ENCODE assay signal across 10 mouse cellular contexts in genomic region chr4:152343296-152343695, GRCm38 (mm10). TPM values are rescaled to one million over a fixed set of nuclear protein-coding genes. Genes with fewer than 3 reads are reported as not detected.
DNase-seq lines count a peak whose midpoint lies in the region; ATAC-seq and TF ChIP-seq lines count a peak whose summit lies in the region.
"Had no signal": no experiment of that assay in that cellular context is flagged by ENCODE, and none has a peak within 500 bp of the region (broad histone marks: within the 10 kb centered on the region; RNA-seq: fewer than 3 reads in every experiment).

No protein-coding gene starts in this region.

- no peaks in the 10 kb centered on the region for H3K36me3 ChIP-seq in liver, adult 2 months (ENCODE audit: control insufficient read depth, insufficient read depth, low read length)
- no peaks in the 10 kb centered on the region for H3K36me3 ChIP-seq in liver, embryonic 11.5 days (ENCODE audit: control insufficient read depth, insufficient read depth, low read length)

- H3K4me3 ChIP-seq in liver, adult 2 months (ENCODE audit: insufficient read depth, low read depth, low read length), result no peak overlapping the region
- H3K4me3 ChIP-seq in liver, embryonic 11.5 days (ENCODE audit: low read depth, low read length), result no peak overlapping the region

- H3K9ac ChIP-seq in liver, adult 2 months (ENCODE audit: low read depth, low read length), result no peak overlapping the region
- H3K9ac ChIP-seq in liver, embryonic 11.5 days (ENCODE audit: low read depth, low read length), result no peak overlapping the region

- peaks cover 9% of the 10 kb centered on the region for H3K27me3 ChIP-seq in liver, adult 2 months (ENCODE audit: control insufficient read depth, insufficient read depth, low read length)
- peaks cover 34% of the 10 kb centered on the region for H3K27me3 ChIP-seq in liver, embryonic 11.5 days (replicated peaks; ENCODE audit: control insufficient read depth, insufficient read depth, low read length)

- WGBS in liver, adult 2 months, result 25% methylated on average over 5 of the region's 5 CpGs
- whole genome bisulfite sequencing in liver, embryonic 11.5 days, result 6% methylated on average over 5 of the region's 5 CpGs

- peak; percentile 66 for TF ChIP-seq CTCF in liver, adult 2 months (IDR thresholded peaks at IDR 0.05; ENCODE audit: low read depth, low read length)

- no peaks in the 10 kb centered on the region for H3K4me1 ChIP-seq in liver, adult 2 months (ENCODE audit: control insufficient read depth, insufficient read depth, low read length)
- H3K4me1 ChIP-seq in liver, embryonic 11.5 days (replicated peaks; ENCODE audit: control insufficient read depth, insufficient read depth, low read length), result peaks cover 20% of the 10 kb centered on the region

- H3K9me3 ChIP-seq in liver, embryonic 11.5 days (ENCODE audit: control insufficient read depth, low read length), result no peaks in the 10 kb centered on the region

- H3K27ac ChIP-seq in liver, adult 2 months (replicated peaks; ENCODE audit: insufficient read depth, low read depth, low read length), result no peak overlapping the region
- H3K27ac ChIP-seq in liver, embryonic 11.5 days (ENCODE audit: low read depth, low read length), result no peak overlapping the region

- ATAC-seq in liver, embryonic 11.5 days (replicated peaks; ENCODE audit: low FRiP score), result no peak
- ATAC-seq in common myeloid progenitor, adult 5-6 weeks (replicated peaks; ENCODE audit: low read depth, poor library complexity, severe bottlenecking), result peak; percentile 51
- ATAC-seq in megakaryocyte, adult 5-6 weeks (ENCODE audit: poor library complexity, severe bottlenecking), result peak; percentile 43

- DNase-seq in adrenal gland, postnatal 10 days, result peak; percentile 48
- no peak for DNase-seq in adrenal gland, adult 8-10 months
- DNase-seq in liver, adult 2 months (ENCODE audit: extremely low read depth, low read depth, low spot score), result no peak
- no peak for DNase-seq in liver, embryonic 11.5 days (ENCODE audit: low spot score)
- no peak for DNase-seq in layer of hippocampus, adult 9-10 months (ENCODE audit: low spot score)
- DNase-seq in right cerebral cortex, postnatal 25 days, result no peak

- no peak overlapping the region for H3K4me2 ChIP-seq in liver, embryonic 11.5 days

- no peak for TF ChIP-seq POLR2A in liver, adult 2 months (IDR thresholded peaks at IDR 0.05; ENCODE audit: extremely low read depth, insufficient read depth, low read length)

- H3K79me2 ChIP-seq in liver, adult 2 months (ENCODE audit: control insufficient read depth, insufficient read depth, low read length), result no peaks in the 10 kb centered on the region

RNA-seq across cellular contexts. Expression of gene Chd5, which starts 4.8 kb away (rescaled TPM):
- total RNA-seq in adrenal gland, postnatal 10 days (2021), result 1 to 10 TPM; 8.8 TPM
- total RNA-seq in adrenal gland, adult 8-10 months (2022), result 10 to 100 TPM in 2 of 4 experiments, 1 to 10 TPM in 2; 7.0 to 16.9 (median 12.3) TPM
- total RNA-seq in liver, adult 2 months (2014; rRNA removed), result under 0.01 TPM in 1 of 2 replicates, not detected in the other
- not detected in 2 replicates for polyA plus RNA-seq in liver, adult 2 months (2012; rRNA removed)
- 0.32 and 0.42 TPM in 2 replicates for polyA plus RNA-seq in liver, embryonic 11.5 days (2014; fragmentation: Nextera tagmentation; extraction: Ambion mirVana)
- under 0.01 and 0.05 TPM in 2 replicates for total RNA-seq in common myeloid progenitor, adult 5-6 weeks (2017)
- not detected in 2 replicates for total RNA-seq in megakaryocyte, adult 5-6 weeks (2015)
- 0.07 and 0.16 TPM in 2 replicates for total RNA-seq in megakaryocyte, adult 5-6 weeks (2017)

RNA-seq across cellular contexts. Expression of gene Rpl22, which starts 17.8 kb away (rescaled TPM):
- total RNA-seq in adrenal gland, postnatal 10 days (2021), result 100 to 1,000 TPM; 484 to 487 TPM
- 100 to 1,000 TPM; 415 to 500 (median 453) TPM for total RNA-seq in adrenal gland, adult 8-10 months (2022)
- 170 and 199 TPM in 2 replicates for total RNA-seq in liver, adult 2 months (2014; rRNA removed)
- polyA plus RNA-seq in liver, adult 2 months (2012; rRNA removed), result 22.2 and 22.9 TPM in 2 replicates
- polyA plus RNA-seq in liver, embryonic 11.5 days (2014; fragmentation: Nextera tagmentation; extraction: Ambion mirVana), result 546 and 596 TPM in 2 replicates
- 3,442 and 3,905 TPM in 2 replicates for total RNA-seq in common myeloid progenitor, adult 5-6 weeks (2017)
- 968 and 1,019 TPM in 2 replicates for total RNA-seq in megakaryocyte, adult 5-6 weeks (2015)
- total RNA-seq in megakaryocyte, adult 5-6 weeks (2017), result 2,015 and 2,172 TPM in 2 replicates

RNA-seq across cellular contexts. Expression of gene Rnf207, which starts 24.5 kb away (rescaled TPM):
- total RNA-seq in adrenal gland, postnatal 10 days (2021), result under 1 TPM in 1 of 2 experiments, not detected in 1; 0.70 TPM
- total RNA-seq in adrenal gland, adult 8-10 months (2022), result 1 to 10 TPM in 2 of 4 experiments, under 1 TPM in 2; 0.23 to 2.2 (median 1.0) TPM
- not detected in 2 replicates for total RNA-seq in liver, adult 2 months (2014; rRNA removed)
- polyA plus RNA-seq in liver, adult 2 months (2012; rRNA removed), result 0.13 TPM in 1 of 2 replicates, not detected in the other
- polyA plus RNA-seq in liver, embryonic 11.5 days (2014; fragmentation: Nextera tagmentation; extraction: Ambion mirVana), result 0.53 and 0.97 TPM in 2 replicates
- not detected in 2 replicates for total RNA-seq in common myeloid progenitor, adult 5-6 weeks (2017)
- not detected in 2 replicates for total RNA-seq in megakaryocyte, adult 5-6 weeks (2015)
- total RNA-seq in megakaryocyte, adult 5-6 weeks (2017), result not detected in 2 replicates

RNA-seq across cellular contexts. Expression of gene Icmt, which starts 46.3 kb away (rescaled TPM):
- total RNA-seq in adrenal gland, postnatal 10 days (2021), result 10 to 100 TPM; 30.4 to 31.6 TPM
- total RNA-seq in adrenal gland, adult 8-10 months (2022), result 10 to 100 TPM; 54.1 to 66.7 (median 59.6) TPM
- 13.2 and 14.9 TPM in 2 replicates for total RNA-seq in liver, adult 2 months (2014; rRNA removed)
- 16.5 and 17.6 TPM in 2 replicates for polyA plus RNA-seq in liver, adult 2 months (2012; rRNA removed)
- polyA plus RNA-seq in liver, embryonic 11.5 days (2014; fragmentation: Nextera tagmentation; extraction: Ambion mirVana), result 20.6 and 21.1 TPM in 2 replicates
- 12.2 and 17.7 TPM in 2 replicates for total RNA-seq in common myeloid progenitor, adult 5-6 weeks (2017)
- 8.7 and 9.3 TPM in 2 replicates for total RNA-seq in megakaryocyte, adult 5-6 weeks (2015)
- 9.7 and 11.9 TPM in 2 replicates for total RNA-seq in megakaryocyte, adult 5-6 weeks (2017)

RNA-seq across cellular contexts. Expression of gene Hes3, which starts 51.8 kb away (rescaled TPM):
- total RNA-seq in adrenal gland, postnatal 10 days (2021), result not detected
- total RNA-seq in adrenal gland, adult 8-10 months (2022), result not detected
- total RNA-seq in liver, adult 2 months (2014; rRNA removed), result not detected in 2 replicates
- polyA plus RNA-seq in liver, adult 2 months (2012; rRNA removed), result not detected in 2 replicates
- polyA plus RNA-seq in liver, embryonic 11.5 days (2014; fragmentation: Nextera tagmentation; extraction: Ambion mirVana), result not detected in 2 replicates
- total RNA-seq in common myeloid progenitor, adult 5-6 weeks (2017), result not detected in 2 replicates
- total RNA-seq in megakaryocyte, adult 5-6 weeks (2015), result not detected in 2 replicates
- total RNA-seq in megakaryocyte, adult 5-6 weeks (2017), result not detected in 2 replicates
- polyA plus RNA-seq: gonadal fat pad, adult 2 months; lung, embryonic 16.5 days had no signal
